ENCODE assay signal across 8 mouse cellular contexts in genomic region chr8:116868699-116869098, GRCm38 (mm10). TPM values are rescaled to one million over a fixed set of nuclear protein-coding genes. Genes with fewer than 3 reads are reported as not detected.
A peak's percentile ranks its signal among the peaks of the same experiment; 100 is the strongest.
DNase-seq lines count a peak whose midpoint lies in the region; ATAC-seq and TF ChIP-seq lines count a peak whose summit lies in the region.

No protein-coding gene starts in this region.

- no peak overlapping the region for H3K4me2 ChIP-seq in heart, embryonic 15.5 days
- H3K4me2 ChIP-seq in neural tube, embryonic 11.5 days (ENCODE audit: low read depth): no peak overlapping the region

- no peak overlapping the region for H3K4me3 ChIP-seq in left cerebral cortex, adult 2 months
- no peak overlapping the region for H3K4me3 ChIP-seq in heart, embryonic 15.5 days
- no peak overlapping the region for H3K4me3 ChIP-seq in neural tube, embryonic 11.5 days (ENCODE audit: low read depth, low read length)

- no peak overlapping the region for H3K9ac ChIP-seq in heart, embryonic 15.5 days
- no peak overlapping the region for H3K9ac ChIP-seq in neural tube, embryonic 11.5 days (ENCODE audit: low read length)

- no peaks in the 10 kb centered on the region for H3K9me3 ChIP-seq in heart, embryonic 15.5 days (replicated peaks)
- no peaks in the 10 kb centered on the region for H3K9me3 ChIP-seq in neural tube, embryonic 11.5 days (ENCODE audit: control insufficient read depth, low read length)

- 39% methylated on average over 4 of the region's 4 CpGs for whole genome bisulfite sequencing in heart, embryonic 15.5 days
- 54% methylated on average over 4 of the region's 4 CpGs for WGBS in neural tube, embryonic 11.5 days

- no peaks in the 10 kb centered on the region for H3K36me3 ChIP-seq in heart, embryonic 15.5 days
- H3K36me3 ChIP-seq in neural tube, embryonic 11.5 days (ENCODE audit: control insufficient read depth, insufficient read depth, low read length): no peaks in the 10 kb centered on the region

- DNase-seq in left cerebral cortex, adult 2 months (ENCODE audit: extremely low spot score in 1 of 2, low spot score in 2 of 2): peak; percentile 39 to 54
- no peak for DNase-seq in left cerebral cortex, postnatal 36 days (ENCODE audit: low spot score in 2 of 2)
- DNase-seq in NIH3T3 (ENCODE audit: low read depth): peak; percentile 53
- peak; percentile 81 to 86 for DNase-seq in cerebellum, adult 18-20 months
- peak; percentile 47 to 66 for DNase-seq in layer of hippocampus, postnatal 10 days (ENCODE audit: low spot score in 2 of 2)
- peak; percentile 64 for DNase-seq in neural tube, embryonic 11.5 days (ENCODE audit: low spot score)
- no peak for DNase-seq in c-Kit-positive CD71-positive TER-119-positive erythroid progenitor cells, embryonic 14.5 days (ENCODE audit: low spot score)

- H3K27me3 ChIP-seq in heart, embryonic 15.5 days: peaks cover 13% of the 10 kb centered on the region; the same call in 1 of the 2 replicates
- H3K27me3 ChIP-seq in neural tube, embryonic 11.5 days (ENCODE audit: control insufficient read depth, insufficient read depth, low read length): no peaks in the 10 kb centered on the region

- peak; percentile 68 for TF ChIP-seq CTCF in left cerebral cortex, adult 2 months (IDR thresholded peaks at IDR 0.05)

- intact Hi-C loops in left cerebral cortex, adult 2 months (cut with DNase I): loop anchor here (2.0 to 5.0 kb wide), 4 partner anchors 66 to 388 kb away; no protein-coding TSS in a partner anchor
- intact Hi-C loops in left cerebral cortex, postnatal 36 days (cut with DNase I): loop anchor here (10.0 kb wide), 1 partner anchor 204 kb away; no protein-coding TSS in a partner anchor

- H3K27ac ChIP-seq in left cerebral cortex, adult 2 months: no peak overlapping the region
- no peak overlapping the region for H3K27ac ChIP-seq in heart, embryonic 15.5 days
- H3K27ac ChIP-seq in neural tube, embryonic 11.5 days (ENCODE audit: low read depth, low read length): no peak overlapping the region

- peaks cover under 1% of the 10 kb centered on the region for H3K4me1 ChIP-seq in heart, embryonic 15.5 days (replicated peaks)
- no peaks in the 10 kb centered on the region for H3K4me1 ChIP-seq in neural tube, embryonic 11.5 days (ENCODE audit: control insufficient read depth, insufficient read depth, low read length)

- ATAC-seq in heart, embryonic 15.5 days (replicated peaks; ENCODE audit: insufficient number of reproducible peaks, insufficient read depth, low FRiP score, low read depth): 0 out of 2 replicates have a peak, but pooled peaks have one; percentile 38
- ATAC-seq in neural tube, embryonic 11.5 days (ENCODE audit: insufficient read depth, low FRiP score, low TSS enrichment): peak; percentile 60; the same call in 1 of the 2 replicates

RNA-seq across cellular contexts. Expression of gene Cmc2, which starts 52.6 kb away (rescaled TPM):
- 10 to 100 TPM; 19.2 to 20.8 TPM for total RNA-seq in left cerebral cortex, adult 2 months (2021)
- 10 to 100 TPM; 19.6 to 20.8 TPM for total RNA-seq in left cerebral cortex, postnatal 36 days (2021)
- polyA plus RNA-seq in heart, embryonic 15.5 days (2015; fragmentation: Nextera tagmentation; extraction: Ambion mirVana): 98.4 and 142 TPM in 2 replicates
- total RNA-seq in layer of hippocampus, postnatal 10 days (2021): 10 to 100 TPM; 11.8 to 12.5 TPM
- polyA plus RNA-seq in neural tube, embryonic 11.5 days (2014; fragmentation: Nextera tagmentation; extraction: Ambion mirVana): 66.9 and 68.8 TPM in 2 replicates

RNA-seq across cellular contexts. Expression of gene Cenpn, which starts 52.8 kb away (rescaled TPM):
- total RNA-seq in left cerebral cortex, adult 2 months (2021): 1 to 10 TPM in 1 of 2 experiments, under 1 TPM in 1; 0.97 to 2.0 TPM
- 1 to 10 TPM; 1.1 to 1.5 TPM for total RNA-seq in left cerebral cortex, postnatal 36 days (2021)
- 22.9 and 26.5 TPM in 2 replicates for polyA plus RNA-seq in heart, embryonic 15.5 days (2015; fragmentation: Nextera tagmentation; extraction: Ambion mirVana)
- 1 to 10 TPM; 2.3 to 2.6 TPM for total RNA-seq in layer of hippocampus, postnatal 10 days (2021)
- polyA plus RNA-seq in neural tube, embryonic 11.5 days (2014; fragmentation: Nextera tagmentation; extraction: Ambion mirVana): 42.6 and 47.6 TPM in 2 replicates

Comparison
In these comparisons a context has a peak if more than half of its experiments do, and no peak if none do; other contexts are left out.
1. DNase-seq: peak in left cerebral cortex, adult 2 months (2 of 2), NIH3T3 (single experiment), cerebellum, adult 18-20 months (2 of 2), layer of hippocampus, postnatal 10 days (2 of 2) and neural tube, embryonic 11.5 days (single experiment); none in left cerebral cortex, postnatal 36 days (0 of 2) and c-Kit-positive CD71-positive TER-119-positive erythroid progenitor cells, embryonic 14.5 days (single experiment).